Mouse (Mus musculus) forebrain, embryonic 14.5 days (tissue): ENCODE measurements around the gene Mapk7. TPM values are rescaled to one million over a fixed set of nuclear protein-coding genes. Genes with fewer than 3 reads are reported as not detected.

Source experiments
- polyA plus RNA-seq: library from polyadenylated mRNA; unstranded; fragments of >200 nt; fragmentation: Nextera tagmentation; extraction: Ambion mirVana; gene quantifications from 2 replicates; pipeline ENCODE4 v1.2.1, GENCODE M21; 2014

The Mapk7 gene
- polyA plus RNA-seq, 1 experiment from 2014 or later: 59.0 TPM

Other genes starting within 250 kb of the Mapk7 start
- 30.2 and 31.8 TPM in 2 replicates for gene Aldh3a2, start 226.9 kb downstream of the Mapk7 start, polyA plus RNA-seq
- not detected in 2 replicates for gene Slc47a2, start 151.5 kb downstream of the Mapk7 start, polyA plus RNA-seq
- 0.14 TPM in 1 of 2 replicates, not detected in the other for gene Slc47a1, start 116.1 kb downstream of the Mapk7 start, polyA plus RNA-seq
- gene Rnf112, start 40.3 kb downstream of the Mapk7 start, polyA plus RNA-seq: 6.9 and 10.3 TPM in 2 replicates
- gene Mfap4, start 9.0 kb downstream of the Mapk7 start, polyA plus RNA-seq: 51.6 and 65.7 TPM in 2 replicates
- 38.9 and 55.5 TPM in 2 replicates for gene B9d1, start 10.7 kb upstream of the Mapk7 start, polyA plus RNA-seq
- 54.3 and 72.2 TPM in 2 replicates for gene Epn2, start 85.3 kb upstream of the Mapk7 start, polyA plus RNA-seq
- gene Grap, start 158.9 kb upstream of the Mapk7 start, polyA plus RNA-seq: 5.6 and 7.7 TPM in 2 replicates
- 0.19 and 0.25 TPM in 2 replicates for gene Fam83g, start 189.7 kb upstream of the Mapk7 start, polyA plus RNA-seq
- gene Slc5a10, start 226.4 kb upstream of the Mapk7 start, polyA plus RNA-seq: not detected in 2 replicates